8 mouse cellular contexts compared by ENCODE assay signal in the genomic region with DNA sequence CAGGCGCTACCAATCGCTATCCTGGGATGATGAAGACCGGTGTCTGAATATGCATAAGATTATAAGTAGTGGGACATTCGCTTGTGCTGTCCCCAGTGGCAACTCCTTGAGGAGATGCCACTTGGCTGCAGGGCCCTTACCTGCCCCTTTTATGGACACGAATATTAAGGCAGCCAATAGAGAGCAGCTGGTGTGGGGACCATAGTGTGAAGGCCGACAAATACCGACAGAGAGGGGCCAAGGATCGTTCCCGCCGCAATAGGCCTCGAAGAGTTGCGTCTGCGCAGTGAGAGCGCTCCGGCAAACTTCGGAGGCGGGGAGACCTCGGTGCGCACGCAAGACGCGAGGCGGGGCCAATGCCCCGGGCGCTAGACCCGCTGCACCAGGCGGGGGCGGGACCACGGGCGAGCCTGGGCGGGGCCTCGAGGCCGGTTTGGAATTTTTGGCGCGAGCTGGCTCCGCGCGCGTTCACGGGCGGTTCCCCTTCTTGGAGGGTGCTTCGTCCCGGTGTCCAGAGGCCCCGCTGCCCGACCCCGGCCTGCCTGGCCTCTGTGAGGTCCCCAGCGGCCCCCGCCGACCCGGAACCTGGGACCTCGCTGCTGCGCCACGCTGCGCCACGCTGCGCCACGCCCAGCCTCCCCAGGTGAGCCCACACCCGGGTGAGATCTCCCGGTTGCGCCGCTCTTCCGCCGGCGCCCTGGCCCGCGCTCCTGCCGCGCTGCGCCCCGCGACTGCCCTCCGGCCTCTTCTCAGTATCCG. TPM values are rescaled to one million over a fixed set of nuclear protein-coding genes. Genes with fewer than 3 reads are reported as not detected.
DNase-seq lines count a peak whose midpoint lies in the region; ATAC-seq and TF ChIP-seq lines count a peak whose summit lies in the region.

A gene (plus strand): TSS at position 338 of the 759 bp plus-strand sequence.

- H3K27ac ChIP-seq in hindbrain, embryonic 14.5 days, result peak within 1 kb of the TSS; percentile 70

- no peak for DNase-seq in Patski (ENCODE audit: low read depth, low spot score)
- peak; percentile 96 to 97 for DNase-seq in cerebellum, postnatal 14 days
- peak; percentile 87 to 88 for DNase-seq in frontal cortex, postnatal 25 days (ENCODE audit: low spot score in 2 of 2)
- DNase-seq in hindbrain, embryonic 14.5 days (ENCODE audit: low spot score), result peak; percentile 95
- DNase-seq in layer of hippocampus, postnatal 36 days, result peak; percentile 92 to 93
- peak; percentile 96 for DNase-seq in lung, postnatal 36 days
- peak; percentile 95 for DNase-seq in retina, postnatal 1 day
- peak; percentile 90 to 95 for DNase-seq in urinary bladder, adult 18-20 months (ENCODE audit: low spot score in 2 of 2)

- peak within 1 kb of the TSS; percentile 65 for H3K9ac ChIP-seq in hindbrain, embryonic 14.5 days

- H3K27me3 ChIP-seq in Patski, result peaks cover 3% of the 10 kb centered on the region
- H3K27me3 ChIP-seq in hindbrain, embryonic 14.5 days (ENCODE audit: control insufficient read depth, insufficient read depth, low read length), result no peaks in the 10 kb centered on the region

- peaks cover 3% of the 10 kb centered on the region; the same call in 1 of the 2 replicates for H3K4me1 ChIP-seq in hindbrain, embryonic 14.5 days (replicated peaks; ENCODE audit: control insufficient read depth, insufficient read depth, low read length)

- H3K4me2 ChIP-seq in hindbrain, embryonic 14.5 days (replicated peaks), result peak within 1 kb of the TSS; percentile 94

- in situ Hi-C loops in Patski (cut with MboI; ENCODE audit: low pct_unique_long_range_greater_than_20kb), result no loop called here

- no peak for TF ChIP-seq CTCF in Patski (IDR thresholded peaks at IDR 0.05)

- CTCF ChIA-PET in Patski (lab: Charles Lee), result interaction anchor here (1.2 to 1.3 kb wide), 2 partner anchors 17 to 20 kb away, joined by 3 to 6 read pairs; no protein-coding TSS in a partner anchor

- POLR2A ChIA-PET in Patski (lab: Charles Lee), result interaction anchor here (1.1 kb wide), 1 partner anchor 14 kb away, joined by 4 read pairs; no protein-coding TSS in a partner anchor

- no peaks in the 10 kb centered on the region for H3K36me3 ChIP-seq in hindbrain, embryonic 14.5 days (replicated peaks; ENCODE audit: control insufficient read depth, insufficient read depth)

- H3K9me3 ChIP-seq in hindbrain, embryonic 14.5 days (ENCODE audit: control insufficient read depth, low read length), result no peaks in the 10 kb centered on the region

- WGBS in hindbrain, embryonic 14.5 days, result 2% methylated on average over 64 of the region's 73 CpGs

- peak within 1 kb of the TSS; percentile 95 for H3K4me3 ChIP-seq in hindbrain, embryonic 14.5 days (replicated peaks; ENCODE audit: low read length)

- ATAC-seq in Patski, result peak; percentile 82
- ATAC-seq in hindbrain, embryonic 14.5 days (ENCODE audit: low FRiP score), result peak; percentile 95

RNA-seq across cellular contexts. Expression of the gene that starts here (rescaled TPM):
- 13.3 TPM for polyA plus RNA-seq in Patski (2021)
- polyA plus RNA-seq in hindbrain, embryonic 14.5 days (2014; fragmentation: Nextera tagmentation; extraction: Ambion mirVana), result 16.9 and 17.7 TPM in 2 replicates
- total RNA-seq in layer of hippocampus, postnatal 36 days (2021), result 1 to 10 TPM; 1.7 to 3.0 TPM
